Mouse (Mus musculus): ENCODE data around the gene Gm49388. TPM values are rescaled to one million over a fixed set of nuclear protein-coding genes. Genes with fewer than 3 reads are reported as not detected.

Gene Gm49388
- total and polyA plus RNA-seq, 2 experiments = not detected

DNA sequence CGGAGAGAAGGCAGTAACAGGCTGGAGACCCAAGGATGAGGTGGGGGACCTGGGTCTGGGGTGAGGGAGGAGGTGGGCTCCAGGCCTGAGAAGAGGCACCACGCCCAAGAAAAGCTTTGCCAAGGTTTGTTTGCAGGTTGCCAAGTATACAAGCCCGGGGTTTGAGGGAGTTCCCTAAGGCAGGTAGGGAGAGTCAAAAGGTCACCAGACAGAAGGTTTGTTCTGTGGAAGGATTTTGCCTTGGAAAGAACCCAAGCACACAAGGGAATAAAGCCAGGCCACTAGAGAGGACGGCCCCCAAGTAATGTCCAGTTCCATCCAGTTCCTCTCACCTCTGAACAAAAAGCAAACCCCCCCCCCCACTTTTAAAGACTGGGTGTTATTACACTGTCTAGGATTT lies 25.8 kb downstream of the Gm49388 start:
- Histone ChIP-seq H3K4me1 (ENCODE audit: control insufficient read depth, insufficient read depth, low read length) (peaks cover 44% of the 10 kb centered on the region), H3K4me3 (ENCODE audit: insufficient read depth, low read depth, low read length) (no peak overlapping the region), H3K36me3 (ENCODE audit: control insufficient read depth, insufficient read depth, low read length) (no peaks in the 10 kb centered on the region), H3K27me3 (ENCODE audit: control insufficient read depth, insufficient read depth, low read length) (no peaks in the 10 kb centered on the region), H3K9ac (ENCODE audit: low read depth, low read length) (no peak overlapping the region), H3K27ac (replicated peaks; ENCODE audit: insufficient read depth, low read depth, low read length) (peak overlapping the region; percentile 27), H3K79me2 (ENCODE audit: control insufficient read depth, insufficient read depth, low read length) (no peaks in the 10 kb centered on the region)
- 41% methylated on average over 4 of the region's 4 CpGs for WGBS
- peak; percentile 67 for DNase-seq (ENCODE audit: extremely low read depth, low read depth, low spot score)
- TF ChIP-seq CTCF (IDR thresholded peaks at IDR 0.05; ENCODE audit: low read depth, low read length) (no peak), POLR2A (IDR thresholded peaks at IDR 0.05; ENCODE audit: extremely low read depth, insufficient read depth, low read length) (no peak)

DNA sequence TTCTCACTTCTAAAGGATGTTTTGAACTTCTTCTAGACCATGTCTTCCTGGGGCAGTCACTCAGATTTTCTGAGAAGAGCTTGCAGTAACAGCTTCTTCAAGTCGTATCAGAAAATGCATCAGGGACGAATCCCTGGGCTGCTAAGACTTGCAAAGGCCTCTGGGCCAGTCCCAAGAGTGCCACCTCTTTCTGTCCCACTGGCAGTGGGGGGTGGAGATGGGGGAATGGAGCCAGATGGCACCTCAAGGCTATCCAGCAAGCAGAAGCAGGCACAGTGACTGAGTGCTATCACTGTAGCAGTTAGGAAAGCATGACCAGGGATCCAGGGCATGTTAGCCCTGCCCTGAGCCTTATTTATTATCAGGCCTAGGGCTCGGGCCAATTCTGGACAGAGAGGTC lies 26.9 kb downstream of the Gm49388 start:
- DNase-seq (ENCODE audit: extremely low read depth, low read depth, low spot score) = peak; percentile 85
- Histone ChIP-seq H3K27me3 (ENCODE audit: control insufficient read depth, insufficient read depth, low read length) (no peaks in the 10 kb centered on the region), H3K4me3 (ENCODE audit: insufficient read depth, low read depth, low read length) (no peak overlapping the region), H3K4me1 (ENCODE audit: control insufficient read depth, insufficient read depth, low read length) (peaks cover 48% of the 10 kb centered on the region), H3K27ac (replicated peaks; ENCODE audit: insufficient read depth, low read depth, low read length) (peak overlapping the region; percentile 47), H3K9ac (ENCODE audit: low read depth, low read length) (no peak overlapping the region), H3K79me2 (ENCODE audit: control insufficient read depth, insufficient read depth, low read length) (no peaks in the 10 kb centered on the region), H3K36me3 (ENCODE audit: control insufficient read depth, insufficient read depth, low read length) (no peaks in the 10 kb centered on the region)
- 32% methylated on average over 3 of the region's 3 CpGs for WGBS
- TF ChIP-seq POLR2A (IDR thresholded peaks at IDR 0.05; ENCODE audit: extremely low read depth, insufficient read depth, low read length) = no peak
- no peak for TF ChIP-seq CTCF (IDR thresholded peaks at IDR 0.05; ENCODE audit: low read depth, low read length)

GRCm38 (mm10) chr7:127813821-127814220 lies 28.4 kb downstream of the Gm49388 start:
- Histone ChIP-seq H3K4me1 (ENCODE audit: control insufficient read depth, insufficient read depth, low read length) (peaks cover 40% of the 10 kb centered on the region), H3K27ac (replicated peaks; ENCODE audit: insufficient read depth, low read depth, low read length) (peak overlapping the region; percentile 98), H3K9ac (ENCODE audit: low read depth, low read length) (peak overlapping the region; percentile 63), H3K36me3 (ENCODE audit: control insufficient read depth, insufficient read depth, low read length) (no peaks in the 10 kb centered on the region), H3K27me3 (ENCODE audit: control insufficient read depth, insufficient read depth, low read length) (no peaks in the 10 kb centered on the region), H3K4me3 (ENCODE audit: insufficient read depth, low read depth, low read length) (peak overlapping the region; percentile 11; the same call in 1 of the 2 replicates), H3K79me2 (ENCODE audit: control insufficient read depth, insufficient read depth, low read length) (no peaks in the 10 kb centered on the region)
- WGBS = 8% methylated on average over 4 of the region's 4 CpGs
- no peak for TF ChIP-seq POLR2A (IDR thresholded peaks at IDR 0.05; ENCODE audit: extremely low read depth, insufficient read depth, low read length)
- TF ChIP-seq CTCF (IDR thresholded peaks at IDR 0.05; ENCODE audit: low read depth, low read length) = no peak
- DNase-seq (ENCODE audit: extremely low read depth, low read depth, low spot score) = peak; percentile 99

GRCm38 (mm10) chr7:127814241-127814921 lies 29.0 kb downstream of the Gm49388 start:
- H3K4me3 ChIP-seq (ENCODE audit: insufficient read depth, low read depth, low read length) = peak overlapping the region; percentile 11
- TF ChIP-seq POLR2A (IDR thresholded peaks at IDR 0.05; ENCODE audit: extremely low read depth, insufficient read depth, low read length) (no peak), CTCF (IDR thresholded peaks at IDR 0.05; ENCODE audit: low read depth, low read length) (no peak)
- peak overlapping the region; percentile 63 for H3K9ac ChIP-seq (ENCODE audit: low read depth, low read length)
- peak overlapping the region; percentile 98 for H3K27ac ChIP-seq (replicated peaks; ENCODE audit: insufficient read depth, low read depth, low read length)
- peak; percentile 95 for DNase-seq (ENCODE audit: extremely low read depth, low read depth, low spot score)
- H3K27me3 ChIP-seq (ENCODE audit: control insufficient read depth, insufficient read depth, low read length) = no peaks in the 10 kb centered on the region
- H3K4me1 ChIP-seq (ENCODE audit: control insufficient read depth, insufficient read depth, low read length) = peaks cover 35% of the 10 kb centered on the region
- no peaks in the 10 kb centered on the region for H3K79me2 ChIP-seq (ENCODE audit: control insufficient read depth, insufficient read depth, low read length)
- no peaks in the 10 kb centered on the region for H3K36me3 ChIP-seq (ENCODE audit: control insufficient read depth, insufficient read depth, low read length)
- WGBS = 13% methylated on average over 19 of the region's 19 CpGs

DNA sequence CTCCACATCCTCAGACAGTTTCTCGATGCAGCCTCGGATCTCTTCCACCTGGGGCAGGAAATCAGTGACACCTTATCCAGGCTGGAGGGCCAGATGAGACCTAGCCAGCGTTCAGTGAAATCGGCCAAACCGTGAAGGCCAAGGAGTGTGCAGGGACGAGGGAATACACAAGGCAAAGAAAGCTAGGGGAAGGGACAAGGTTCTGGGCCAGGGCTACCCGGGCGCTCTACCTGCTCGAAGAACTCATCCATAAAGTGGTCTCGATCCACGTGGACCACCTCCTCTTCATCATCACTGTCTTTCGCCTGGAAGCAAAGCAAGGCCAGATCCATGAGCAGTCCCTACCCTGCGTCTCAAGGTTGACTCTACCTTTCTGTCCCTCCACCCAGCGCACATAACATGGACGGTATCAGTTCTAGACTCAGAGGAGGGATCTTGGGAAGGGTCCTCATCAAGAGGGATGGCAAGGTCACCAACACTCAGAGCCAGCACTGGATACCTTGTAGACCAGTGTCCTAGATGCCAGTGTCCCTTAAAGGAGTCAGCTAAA lies 29.8 kb downstream of the Gm49388 start:
- WGBS = 56% methylated on average over 15 of the region's 15 CpGs
- H3K9ac ChIP-seq (ENCODE audit: low read depth, low read length) = peak overlapping the region; percentile 23; the same call in 1 of the 2 replicates

More for the DNA sequence above, 29.8 kb downstream of the Gm49388 start:
- Histone ChIP-seq H3K4me3 (ENCODE audit: insufficient read depth, low read depth, low read length) (no peak overlapping the region; the same call in 1 of the 2 replicates), H3K36me3 (ENCODE audit: control insufficient read depth, insufficient read depth, low read length) (no peaks in the 10 kb centered on the region), H3K4me1 (ENCODE audit: control insufficient read depth, insufficient read depth, low read length) (peaks cover 29% of the 10 kb centered on the region), H3K27ac (replicated peaks; ENCODE audit: insufficient read depth, low read depth, low read length) (peak overlapping the region; percentile 98), H3K27me3 (ENCODE audit: control insufficient read depth, insufficient read depth, low read length) (no peaks in the 10 kb centered on the region), H3K79me2 (ENCODE audit: control insufficient read depth, insufficient read depth, low read length) (no peaks in the 10 kb centered on the region)
- TF ChIP-seq POLR2A (IDR thresholded peaks at IDR 0.05; ENCODE audit: extremely low read depth, insufficient read depth, low read length) (no peak), CTCF (IDR thresholded peaks at IDR 0.05; ENCODE audit: low read depth, low read length) (no peak)
- DNase-seq (ENCODE audit: extremely low read depth, low read depth, low spot score) = no peak
